In the genomic region with DNA sequence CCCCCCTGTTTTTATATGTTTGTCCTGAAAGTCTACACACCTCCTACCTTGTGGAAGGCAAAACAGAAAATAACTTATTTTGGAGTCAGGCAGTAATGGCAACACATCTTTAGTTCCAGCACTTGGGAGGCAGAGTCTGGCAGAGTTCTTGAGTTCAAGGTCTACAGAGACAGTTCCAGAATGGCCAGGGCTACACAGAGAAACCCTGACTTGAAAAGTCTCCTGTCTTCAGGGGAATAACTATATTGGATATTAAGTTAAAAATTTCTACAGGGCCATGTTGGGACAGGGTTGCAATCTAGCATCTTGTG, we compare ENCODE assay signal across 14 mouse cellular contexts.
"Had no signal": no experiment of that assay in that cellular context is flagged by ENCODE, and none has a peak within 500 bp of the region (broad histone marks: within the 10 kb centered on the region; RNA-seq: fewer than 3 reads in every experiment).

No protein-coding gene starts in this region.

- H3K36me3 ChIP-seq: limb, embryonic 15.5 days had no signal

- H3K4me2 ChIP-seq: kidney, embryonic 15.5 days; limb, embryonic 15.5 days; lung, embryonic 14.5 days; neural tube, embryonic 15.5 days had no signal

- H3K9me3 ChIP-seq: kidney, embryonic 15.5 days; limb, embryonic 15.5 days; midbrain, embryonic 10.5 days; neural tube, embryonic 15.5 days had no signal

- DNase-seq: kidney, postnatal 14 days; lung, embryonic 14.5 days; lung, postnatal 10 days; lung, postnatal 4 days; midbrain, embryonic 14.5 days; right cerebral cortex, adult 18-20 months; right cerebral cortex, postnatal 25 days; thymus, postnatal 4 days had no signal

- H3K27ac ChIP-seq: kidney, embryonic 15.5 days; limb, embryonic 15.5 days; midbrain, embryonic 10.5 days; neural tube, embryonic 15.5 days; stomach, postnatal 0 days had no signal

- H3K9ac ChIP-seq: kidney, embryonic 15.5 days; limb, embryonic 15.5 days; lung, embryonic 14.5 days; neural tube, embryonic 15.5 days had no signal

- H3K27me3 ChIP-seq: kidney, embryonic 15.5 days; limb, embryonic 15.5 days; neural tube, embryonic 15.5 days had no signal

- H3K4me3 ChIP-seq: kidney, embryonic 15.5 days; limb, embryonic 15.5 days; midbrain, embryonic 10.5 days; myocyte; neural tube, embryonic 15.5 days had no signal
